Mouse (Mus musculus): ENCODE results near the gene Lrrc52.
A peak's percentile ranks its signal among the peaks of the same experiment; 100 is the strongest.

The Lrrc52 gene

DNA sequence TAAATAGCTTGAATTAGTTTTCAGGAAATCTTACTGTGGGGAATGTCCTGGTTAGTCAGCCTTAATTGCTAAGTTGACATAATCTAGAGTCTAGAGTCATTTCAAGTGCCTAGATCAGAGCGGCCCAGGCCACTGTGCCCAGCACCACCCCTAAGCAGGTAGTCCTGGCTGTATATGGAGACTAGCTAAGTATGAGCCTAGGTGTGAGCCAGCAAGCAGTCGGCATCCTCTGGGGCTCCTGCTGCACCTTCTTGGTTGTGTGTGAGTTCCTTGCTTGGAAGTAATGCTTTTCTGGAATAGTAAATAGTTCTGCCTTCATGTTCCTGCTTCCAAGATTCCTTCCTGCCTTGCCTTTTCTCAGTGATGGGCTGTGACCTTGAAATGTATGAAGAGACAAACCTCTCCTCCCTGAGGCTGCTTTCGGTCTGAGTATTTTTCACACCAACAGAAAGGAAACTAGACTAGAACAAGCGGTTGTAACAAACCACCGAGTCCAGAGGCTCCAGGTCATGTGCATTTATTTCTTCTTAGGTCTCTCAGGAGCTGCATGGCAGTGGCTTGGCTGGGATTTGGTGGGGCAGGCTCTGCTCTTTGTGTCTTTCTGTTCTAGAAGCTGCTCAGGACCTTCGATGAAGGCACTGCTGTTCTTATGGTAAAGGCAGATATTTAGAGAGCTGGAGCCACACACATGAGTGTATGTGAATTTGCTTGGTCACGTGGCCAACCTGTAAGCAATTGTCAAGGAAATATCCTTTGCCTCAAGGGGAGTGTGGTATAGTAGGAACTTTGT lies 30.2 kb downstream of the Lrrc52 start:
- no peak for DNase-seq (ENCODE audit: low spot score)

DNA sequence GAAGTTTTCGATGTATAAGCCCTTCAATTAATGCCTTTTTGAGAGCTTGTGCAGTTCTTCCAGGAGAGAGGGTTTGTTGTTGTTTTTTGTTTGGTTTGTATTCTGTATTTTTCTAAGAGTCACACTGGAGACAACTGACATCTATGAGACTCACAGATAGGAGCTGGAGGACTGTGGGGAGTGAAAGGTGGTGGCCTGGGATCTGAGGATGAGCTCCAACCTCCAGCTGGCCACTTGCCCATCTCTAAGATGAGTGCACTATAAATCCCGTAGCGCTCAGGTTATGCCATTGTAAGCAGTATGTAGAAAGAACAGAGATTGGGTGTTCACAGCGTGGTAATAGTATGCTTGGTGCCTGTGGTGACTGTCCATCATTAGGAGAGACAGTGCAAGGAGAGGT lies 31.6 kb downstream of the Lrrc52 start:
- DNase-seq (ENCODE audit: low spot score) = no peak

DNA sequence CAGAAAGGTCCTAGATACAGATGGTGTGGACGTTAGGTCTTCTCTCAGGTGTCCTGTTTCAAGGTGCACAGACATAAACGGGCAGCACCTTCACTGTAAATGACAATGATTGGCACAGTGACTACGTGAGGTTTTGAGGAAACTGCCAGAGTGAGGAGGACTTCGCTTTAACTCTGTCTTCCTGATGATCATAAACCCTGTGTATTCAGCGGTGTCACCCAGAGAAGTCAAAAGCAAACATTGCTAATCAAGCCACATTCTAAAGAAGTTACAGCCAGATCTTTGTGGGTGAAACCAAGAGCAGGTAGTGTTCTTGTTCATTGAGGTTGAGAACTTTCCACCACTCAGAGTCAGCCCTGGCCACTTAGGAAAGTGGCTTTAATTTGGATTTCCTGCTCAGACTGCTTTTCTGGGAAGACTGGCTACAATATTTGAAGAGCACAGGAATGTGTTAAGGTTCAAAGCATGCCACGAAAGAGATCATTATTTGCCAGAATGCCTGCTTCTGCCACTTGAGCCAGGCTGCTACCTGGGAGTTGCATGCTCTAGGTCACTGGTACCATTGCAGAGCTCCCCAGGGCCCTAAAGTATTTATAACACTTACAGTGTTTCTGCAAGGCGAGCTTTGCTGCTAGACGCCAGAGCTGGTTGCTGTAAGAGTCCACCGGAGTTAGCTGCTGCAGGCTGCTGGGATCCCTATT lies 35.5 kb downstream of the Lrrc52 start:
- no peak for DNase-seq (ENCODE audit: low spot score)

DNA sequence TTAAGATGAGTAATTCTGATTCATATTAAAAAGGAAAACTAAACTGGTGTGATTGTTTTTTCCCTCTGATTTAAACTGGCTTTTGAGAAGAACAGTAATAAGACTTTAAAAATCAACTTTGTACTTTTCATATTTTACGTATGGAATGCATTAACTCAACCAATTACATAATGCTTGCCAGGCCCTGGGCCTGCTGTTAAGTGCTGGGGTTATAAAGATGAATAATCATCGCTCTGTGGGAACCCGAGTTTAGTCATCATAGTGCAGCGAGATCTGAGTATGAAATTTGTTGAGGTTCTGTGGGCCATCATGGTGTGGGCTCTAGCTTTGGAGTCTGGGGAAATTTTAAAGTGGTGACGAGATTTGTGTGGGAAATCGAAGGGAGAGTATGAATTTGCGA lies 39.9 kb downstream of the Lrrc52 start:
- no peak for DNase-seq (ENCODE audit: low spot score)

DNA sequence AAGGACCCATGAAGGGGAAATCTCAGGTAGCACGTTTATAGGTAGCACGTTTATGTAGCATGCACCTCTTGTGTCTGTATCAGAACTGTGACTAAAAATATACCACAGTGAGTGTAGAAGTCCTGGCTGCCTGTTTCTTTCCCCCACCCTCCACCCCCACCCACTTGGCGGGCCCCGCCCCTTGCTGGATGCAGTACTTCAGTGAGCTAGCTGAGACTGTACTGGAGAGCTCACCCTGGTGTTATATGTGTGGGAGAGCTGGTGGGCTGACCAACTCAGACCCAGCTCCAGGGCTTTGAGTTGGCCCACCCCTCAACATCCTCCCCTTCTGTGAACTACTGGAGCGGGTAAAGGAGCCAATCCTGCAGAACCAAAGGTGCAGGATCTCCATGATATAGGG lies 41.0 kb downstream of the Lrrc52 start:
- DNase-seq (ENCODE audit: low spot score) = no peak

DNA sequence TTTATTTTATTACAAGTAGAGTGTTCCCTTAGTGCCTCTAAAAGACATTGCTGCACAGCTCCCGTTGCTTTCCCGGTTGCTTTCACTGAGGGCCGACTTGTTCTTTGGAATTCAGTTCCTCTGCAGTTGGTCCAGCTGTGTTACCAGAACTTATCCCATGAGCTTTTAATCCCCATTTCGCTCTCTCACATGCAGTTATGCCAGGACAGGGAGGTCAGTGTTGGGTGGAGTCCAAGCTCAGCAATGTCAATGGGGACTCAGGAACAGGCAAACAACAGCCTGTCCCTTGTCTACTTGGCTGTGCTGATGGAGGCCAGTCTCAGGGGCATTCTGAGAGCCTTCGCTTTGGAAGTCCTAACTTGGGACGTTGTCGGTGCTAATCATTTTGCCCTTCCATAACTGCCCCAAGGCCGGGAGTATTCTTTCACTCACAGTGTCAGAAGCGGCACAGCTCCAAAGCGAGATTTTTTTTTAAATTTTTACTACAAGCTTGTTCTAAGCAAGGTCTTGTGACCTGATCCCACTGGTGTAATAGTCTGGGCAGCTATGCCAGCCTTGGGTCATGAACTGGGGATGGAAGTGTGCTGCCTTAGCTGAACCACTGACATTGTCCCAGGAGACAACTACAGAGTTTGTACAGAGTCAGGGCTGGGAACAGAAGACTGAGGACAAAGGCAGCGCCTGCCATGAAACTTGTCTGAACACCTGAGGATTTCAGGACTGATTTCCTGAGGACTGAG lies 43.9 kb downstream of the Lrrc52 start:
- no peak for DNase-seq (ENCODE audit: low spot score)

DNA sequence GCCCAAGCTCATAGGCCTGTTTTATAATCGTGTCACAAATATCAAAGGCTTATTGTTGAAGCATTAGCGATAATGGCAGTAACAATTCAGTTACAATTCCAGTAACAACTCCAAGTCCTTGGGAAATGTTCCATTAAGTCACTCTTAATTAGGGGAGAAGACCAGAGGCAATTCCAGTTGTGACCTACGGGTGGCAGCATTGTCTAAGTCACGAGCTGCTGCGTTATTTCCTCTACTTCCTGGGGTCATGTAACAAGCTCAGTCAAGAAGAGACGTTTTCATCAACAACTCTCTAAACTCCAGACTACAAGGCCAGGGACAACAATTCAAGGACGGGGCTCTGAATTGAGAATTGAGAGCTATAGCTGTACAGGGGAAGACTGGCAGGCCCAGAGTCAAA lies 51.7 kb downstream of the Lrrc52 start:
- peak; percentile 34 for DNase-seq (ENCODE audit: low spot score)

DNA sequence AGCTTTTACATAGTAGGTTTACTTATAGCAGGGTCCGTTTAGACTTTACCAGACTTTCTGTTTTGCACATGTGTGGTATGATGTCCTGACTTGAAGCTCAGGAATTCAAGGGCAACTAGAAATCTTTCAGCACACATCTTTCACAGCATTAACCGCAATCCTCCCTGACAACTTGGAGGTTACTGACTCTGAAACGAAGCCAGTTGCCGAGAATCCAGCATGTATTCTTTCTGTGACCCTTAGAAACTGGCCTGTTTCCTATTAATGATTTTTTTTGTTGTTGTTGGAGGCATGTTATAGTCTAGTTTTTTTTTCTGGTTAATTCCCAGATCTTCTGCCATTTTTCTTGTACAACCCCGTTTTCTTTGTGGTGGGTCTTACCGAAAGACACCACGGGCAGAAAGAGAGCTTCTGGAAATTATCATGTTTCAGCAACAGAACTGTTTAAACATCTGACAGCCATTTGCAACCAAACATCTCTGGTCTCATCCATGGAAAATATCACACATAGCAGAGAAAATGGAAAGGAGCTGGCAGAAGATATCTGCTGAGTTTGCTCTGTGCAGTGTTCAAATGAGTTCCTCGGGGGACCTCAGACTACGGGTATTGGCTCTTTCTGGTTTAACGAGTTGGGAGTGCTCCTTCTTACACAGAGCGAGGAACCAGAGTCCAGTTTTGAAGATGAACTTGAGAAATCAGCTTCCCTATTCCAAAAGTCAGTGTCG lies 54.4 kb downstream of the Lrrc52 start:
- DNase-seq (ENCODE audit: low spot score) = no peak

DNA sequence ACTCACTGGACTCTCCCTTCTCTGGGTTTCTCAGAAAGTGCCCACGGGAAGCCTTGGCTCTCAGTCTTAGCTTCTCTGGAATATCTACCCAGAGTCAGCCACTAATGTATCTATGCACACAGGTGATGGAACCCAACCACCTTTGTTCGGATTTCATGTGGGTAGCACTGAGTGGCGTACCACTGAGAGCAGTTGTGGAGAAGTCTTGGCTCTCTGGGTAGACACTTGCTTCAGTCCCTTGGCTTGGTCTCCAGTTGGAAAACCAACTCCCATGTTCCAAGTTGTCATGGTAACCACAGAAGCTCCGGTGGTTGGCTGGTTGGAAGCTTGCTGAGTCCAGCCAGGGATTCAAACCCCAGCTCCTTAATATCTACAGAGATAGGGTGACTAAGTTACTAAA lies 57.0 kb downstream of the Lrrc52 start:
- no peak for DNase-seq (ENCODE audit: low spot score)

DNA sequence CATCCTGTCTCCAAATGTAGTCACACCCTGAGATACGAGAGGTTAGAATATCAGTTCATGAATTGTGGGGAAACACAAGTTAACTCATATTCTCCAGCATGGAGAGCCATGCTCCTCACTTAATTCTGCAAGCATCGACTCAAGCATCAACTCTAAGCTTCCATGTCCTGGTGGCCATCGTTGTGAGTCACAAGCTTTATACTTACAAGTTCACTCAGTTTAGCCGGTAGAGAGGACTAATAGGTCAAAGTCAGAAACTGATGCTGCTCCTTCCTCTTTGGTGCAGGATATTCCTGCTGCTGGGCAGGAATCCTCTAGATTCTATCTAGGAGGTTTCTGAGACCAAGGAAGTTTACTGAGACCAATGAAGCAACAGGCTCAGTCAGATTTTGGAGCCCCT lies 61.3 kb downstream of the Lrrc52 start:
- DNase-seq (ENCODE audit: low spot score) = no peak
